Mouse (Mus musculus) gastrocnemius, adult 8-10 months (tissue): Measurements from ENCODE around the gene Maoa. TPM values are rescaled to one million over a fixed set of nuclear protein-coding genes. Genes with fewer than 3 reads are reported as not detected.

Source experiments
- DNase-seq, 2 experiments: peaks; one replicate each; pipeline ENCODE4 v3.0.0; 2022; ENCODE audit warnings: low spot score in 2 of 2
- total RNA-seq, 4 experiments: library from RNA; stranded (reverse); gene quantifications; 2 replicates each; pipeline ENCODE4 v1.2.4; 2022

The Maoa gene
- total RNA-seq, result 1 to 10 TPM; 4.1 to 5.3 (median 4.7) TPM

DNA sequence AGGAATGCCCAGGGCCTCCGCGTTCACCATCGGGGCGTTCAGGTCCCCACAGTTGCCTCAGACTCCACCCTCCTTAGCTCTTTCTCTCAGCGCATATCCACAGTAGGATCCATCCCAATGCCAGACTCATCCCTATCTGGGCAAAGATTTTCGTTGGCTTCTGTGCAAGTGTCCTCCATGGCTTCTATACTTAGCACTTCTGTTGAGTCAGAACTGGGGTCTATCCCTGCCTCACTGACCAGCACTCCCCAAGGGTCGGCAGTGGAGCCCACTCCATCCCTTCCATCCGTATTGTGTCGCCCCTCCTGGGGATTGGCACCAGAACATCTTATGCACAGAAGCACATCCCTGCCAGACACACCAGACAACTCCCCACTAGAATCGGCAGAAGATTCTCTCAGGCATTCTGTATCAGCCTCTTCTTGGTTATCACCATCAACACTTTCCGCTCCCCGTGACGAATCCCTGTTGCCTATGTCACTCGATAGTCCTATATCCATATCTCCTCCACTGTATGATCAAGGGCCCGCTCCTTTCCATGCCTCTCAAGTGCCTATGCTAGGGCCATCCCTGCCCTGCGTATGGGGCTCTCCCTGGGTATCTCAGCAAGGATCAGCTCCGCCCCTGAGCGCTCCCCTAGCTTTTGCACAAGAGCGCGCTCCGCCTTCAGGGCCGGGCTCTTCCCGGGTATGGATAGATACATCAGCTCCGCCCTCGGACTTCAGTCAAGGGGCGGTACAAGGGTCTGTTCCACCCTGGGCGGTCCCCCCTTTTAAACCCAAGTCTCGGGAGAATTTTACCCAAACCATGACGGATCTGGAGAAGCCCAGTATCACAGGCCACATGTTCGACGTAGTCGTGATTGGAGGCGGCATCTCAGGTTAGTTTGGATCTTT lies at the start of gene Maoa:
TSS of gene Maoa (plus strand) at position 665 of the 896 bp plus-strand sequence.
- DNase-seq, result peak; percentile 39 to 59

DNA sequence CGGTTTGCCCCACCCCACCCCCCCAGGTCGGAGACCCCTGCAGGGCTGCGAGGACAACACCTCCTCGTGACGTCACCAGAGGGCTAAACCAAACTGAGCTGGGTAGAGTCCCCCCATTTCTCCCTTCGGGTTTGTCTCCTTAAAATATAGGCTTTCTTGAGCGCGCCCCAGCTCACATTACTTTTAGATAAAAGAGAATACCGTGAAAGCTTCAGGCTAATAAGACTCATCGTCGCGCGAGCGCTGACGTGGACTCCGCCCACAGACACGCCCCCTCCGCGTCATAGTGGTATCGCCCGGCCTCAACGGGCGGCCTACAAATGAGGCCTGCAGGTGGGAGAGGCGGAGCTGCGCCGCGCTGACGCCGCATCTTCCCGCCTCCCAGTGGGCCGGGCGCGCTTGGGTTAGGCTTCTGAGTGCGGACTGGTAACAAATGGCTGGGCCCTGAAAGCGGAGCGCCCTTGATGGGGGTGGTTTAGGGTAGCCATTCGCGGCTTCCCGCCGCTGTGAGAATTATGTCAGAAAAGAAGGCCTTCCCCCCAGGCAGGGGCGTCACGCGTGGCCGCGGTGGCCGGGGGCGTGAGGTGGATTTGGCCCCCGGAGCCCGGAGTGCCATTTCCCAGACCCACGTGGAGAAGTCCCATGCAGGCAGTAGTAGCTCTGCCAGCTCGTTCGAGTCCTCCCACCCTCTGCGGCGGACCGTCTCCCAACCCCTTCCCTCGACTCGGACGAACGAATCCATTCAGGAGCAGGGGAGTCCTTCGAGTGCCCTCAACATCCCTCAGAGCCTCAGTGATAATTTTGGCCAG lies 1.1 kb upstream of the Maoa start:
- DNase-seq, result peak; percentile 78 to 83

DNA sequence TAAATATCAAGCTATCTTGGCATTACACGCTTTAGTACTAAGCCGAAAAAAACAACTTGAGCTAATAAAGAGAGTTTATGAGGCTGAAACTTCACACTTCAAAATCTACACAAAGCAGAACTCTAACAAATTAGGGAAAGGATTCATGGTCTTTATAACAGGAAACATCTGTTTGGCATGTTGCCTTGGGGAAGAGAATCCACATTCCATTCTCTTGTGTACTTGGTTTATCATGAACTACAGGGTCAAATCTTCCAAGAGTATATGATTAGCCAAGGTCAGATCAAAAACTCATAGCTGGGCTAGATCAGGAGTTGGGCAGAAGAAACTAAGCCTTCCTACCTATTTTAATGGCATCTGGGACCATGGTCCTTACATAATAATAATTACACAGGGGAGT lies 37.0 kb downstream of the Maoa start:
- DNase-seq, result no peak

DNA sequence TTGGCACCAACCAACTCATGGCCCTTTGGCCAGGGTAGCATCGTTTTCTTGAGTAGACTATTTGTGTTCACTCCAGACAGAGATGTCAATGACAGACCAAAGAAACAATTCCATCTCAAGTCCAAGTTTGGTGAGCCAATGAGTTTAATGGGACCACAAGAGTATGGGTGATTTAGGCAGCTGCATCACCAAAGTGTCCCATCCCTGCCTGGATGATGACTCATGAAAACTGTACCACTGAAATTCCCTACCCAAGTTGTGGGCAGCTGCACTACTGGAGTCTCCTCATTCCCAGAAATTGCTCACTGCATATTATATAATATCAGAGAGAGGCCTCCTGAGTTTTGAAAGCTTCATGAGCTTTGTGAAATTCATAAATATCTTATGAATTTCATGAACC lies 86.6 kb downstream of the Maoa start:
- no peak for DNase-seq

- DNase-seq, result no peak
Observed at GRCm38 (mm10) chrX:16714033-16714432, 94.5 kb downstream of the Maoa start.

Other genes with a start within 250 kb of the Maoa start
- gene Cypt1, start 96.8 kb upstream of the Maoa start, total RNA-seq, result not detected
- 10 to 100 TPM; 11.1 to 20.6 (median 14.3) TPM for gene Maob, start 197.7 kb downstream of the Maoa start, total RNA-seq